Mouse (Mus musculus): ENCODE data around the gene Uhmk1. TPM values are rescaled to one million over a fixed set of nuclear protein-coding genes. Genes with fewer than 3 reads are reported as not detected.

Uhmk1 gene
- polyA plus RNA-seq, 1 experiment = 8.7 TPM

- Histone ChIP-seq H3K27me3 (ENCODE audit: control insufficient read depth, insufficient read depth, insufficient read length) (no peaks in the 10 kb centered on the region), H3K4me3 (ENCODE audit: insufficient read depth, poor library complexity, severe bottlenecking) (no peak overlapping the region), H3K79me2 (ENCODE audit: control insufficient read depth, insufficient read depth) (no peaks in the 10 kb centered on the region), H3K79me3 (ENCODE audit: low read depth) (no peaks in the 10 kb centered on the region), H3ac (ENCODE audit: control insufficient read depth, insufficient read length, low read depth) (no peak overlapping the region), H3K36me3 (ENCODE audit: control insufficient read depth, insufficient read depth) (peaks cover 29% of the 10 kb centered on the region)
- no peak for TF ChIP-seq MAX (IDR thresholded peaks at IDR 0.05)
- no peak for TF ChIP-seq CEBPB (IDR thresholded peaks at IDR 0.05; ENCODE audit: low read depth)
- TF ChIP-seq USF1 (IDR thresholded peaks at IDR 0.05; ENCODE audit: low read depth) = no peak
- TF ChIP-seq MYOG (IDR thresholded peaks at IDR 0.05; ENCODE audit: control insufficient read depth, extremely low read depth, insufficient read length) = no peak
- no peak for TF ChIP-seq CTCF (IDR thresholded peaks at IDR 0.05; ENCODE audit: control insufficient read depth, insufficient read depth, insufficient read length)
- no peak for TF ChIP-seq FOSL1 (IDR thresholded peaks at IDR 0.05; ENCODE audit: insufficient read depth, low read length, poor library complexity, severe bottlenecking)
- no peak for TF ChIP-seq MYOD1 (IDR thresholded peaks at IDR 0.05; ENCODE audit: control insufficient read depth, insufficient read length, low read depth)
Observed at GRCm38 (mm10) chr1:170153986-170154385, 61.2 kb downstream of the Uhmk1 start.

DNA sequence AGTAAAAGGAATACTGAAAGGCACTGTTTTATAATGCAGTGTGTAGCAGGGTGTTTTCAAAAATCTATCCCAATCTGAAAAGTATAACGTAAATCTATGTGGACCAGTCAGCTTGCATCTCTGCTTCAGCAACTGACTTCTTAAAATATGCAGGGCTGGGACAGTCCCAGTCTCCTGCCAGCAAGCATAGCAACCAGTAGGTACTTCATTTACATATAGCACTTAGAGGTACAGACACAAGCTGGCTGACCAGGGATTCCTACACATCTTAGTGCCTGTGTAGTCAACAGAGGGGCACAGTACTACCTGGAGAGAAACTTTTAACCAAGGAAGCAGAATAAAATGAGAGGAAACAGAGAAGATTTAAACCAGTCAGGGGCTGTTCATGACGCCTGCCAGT lies 62.6 kb downstream of the Uhmk1 start:
- Histone ChIP-seq H3K36me3 (ENCODE audit: control insufficient read depth, insufficient read depth) (peaks cover 35% of the 10 kb centered on the region), H3K79me2 (ENCODE audit: control insufficient read depth, insufficient read depth) (no peaks in the 10 kb centered on the region), H3K79me3 (ENCODE audit: low read depth) (no peaks in the 10 kb centered on the region), H3K4me3 (ENCODE audit: insufficient read depth, poor library complexity, severe bottlenecking) (no peak overlapping the region), H3K27me3 (ENCODE audit: control insufficient read depth, insufficient read depth, insufficient read length) (no peaks in the 10 kb centered on the region), H3ac (ENCODE audit: control insufficient read depth, insufficient read length, low read depth) (no peak overlapping the region)
- TF ChIP-seq FOSL1 (IDR thresholded peaks at IDR 0.05; ENCODE audit: insufficient read depth, low read length, poor library complexity, severe bottlenecking) (no peak), MYOG (IDR thresholded peaks at IDR 0.05; ENCODE audit: control insufficient read depth, extremely low read depth, insufficient read length) (no peak), CTCF (IDR thresholded peaks at IDR 0.05; ENCODE audit: control insufficient read depth, insufficient read depth, insufficient read length) (no peak), MAX (IDR thresholded peaks at IDR 0.05) (no peak), USF1 (IDR thresholded peaks at IDR 0.05; ENCODE audit: low read depth) (no peak)

DNA sequence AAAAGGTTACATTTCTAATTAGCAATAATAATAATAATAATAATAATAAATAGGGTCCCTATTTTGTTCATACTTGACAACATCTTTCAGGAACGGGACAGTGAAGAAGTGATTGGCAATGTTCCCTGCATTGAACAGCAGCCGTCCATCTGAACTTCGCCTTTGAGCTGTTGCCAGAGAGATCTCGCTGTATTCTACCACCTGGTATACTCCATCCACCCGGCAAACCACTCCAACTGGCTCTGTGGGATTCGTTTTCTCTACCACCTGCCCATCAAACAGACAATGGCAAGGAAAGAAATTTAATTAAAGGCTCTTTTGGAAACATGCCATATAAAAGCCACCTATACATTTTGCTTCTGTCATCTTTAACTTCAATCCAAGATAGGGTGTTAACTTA lies 64.3 kb downstream of the Uhmk1 start:
- TF ChIP-seq USF1 (IDR thresholded peaks at IDR 0.05; ENCODE audit: low read depth) (no peak), MYOD1 (IDR thresholded peaks at IDR 0.05; ENCODE audit: control insufficient read depth, insufficient read length, low read depth) (no peak), MAX (IDR thresholded peaks at IDR 0.05) (no peak), FOSL1 (IDR thresholded peaks at IDR 0.05; ENCODE audit: insufficient read depth, low read length, poor library complexity, severe bottlenecking) (no peak), MYOG (IDR thresholded peaks at IDR 0.05; ENCODE audit: control insufficient read depth, extremely low read depth, insufficient read length) (no peak), CEBPB (IDR thresholded peaks at IDR 0.05; ENCODE audit: low read depth) (no peak), CTCF (IDR thresholded peaks at IDR 0.05; ENCODE audit: control insufficient read depth, insufficient read depth, insufficient read length) (no peak)
- H3K79me2 ChIP-seq (ENCODE audit: control insufficient read depth, insufficient read depth) = no peaks in the 10 kb centered on the region
- no peaks in the 10 kb centered on the region for H3K27me3 ChIP-seq (ENCODE audit: control insufficient read depth, insufficient read depth, insufficient read length)
- H3ac ChIP-seq (ENCODE audit: control insufficient read depth, insufficient read length, low read depth) = no peak overlapping the region
- peaks cover 44% of the 10 kb centered on the region for H3K36me3 ChIP-seq (ENCODE audit: control insufficient read depth, insufficient read depth)
- H3K4me3 ChIP-seq (ENCODE audit: insufficient read depth, poor library complexity, severe bottlenecking) = no peak overlapping the region
- H3K79me3 ChIP-seq (ENCODE audit: low read depth) = no peaks in the 10 kb centered on the region

GRCm38 (mm10) chr1:170149756-170150155 lies 65.4 kb downstream of the Uhmk1 start:
- no peak overlapping the region for H3K4me3 ChIP-seq (ENCODE audit: insufficient read depth, poor library complexity, severe bottlenecking)
- no peaks in the 10 kb centered on the region for H3K79me2 ChIP-seq (ENCODE audit: control insufficient read depth, insufficient read depth)
- no peak for TF ChIP-seq MYOG (IDR thresholded peaks at IDR 0.05; ENCODE audit: control insufficient read depth, extremely low read depth, insufficient read length)
- TF ChIP-seq MYOD1 (IDR thresholded peaks at IDR 0.05; ENCODE audit: control insufficient read depth, insufficient read length, low read depth) = no peak
- TF ChIP-seq USF1 (IDR thresholded peaks at IDR 0.05; ENCODE audit: low read depth) = no peak
- H3ac ChIP-seq (ENCODE audit: control insufficient read depth, insufficient read length, low read depth) = no peak overlapping the region
- peaks cover 45% of the 10 kb centered on the region for H3K36me3 ChIP-seq (ENCODE audit: control insufficient read depth, insufficient read depth)
- H3K79me3 ChIP-seq (ENCODE audit: low read depth) = no peaks in the 10 kb centered on the region
- H3K27me3 ChIP-seq (ENCODE audit: control insufficient read depth, insufficient read depth, insufficient read length) = no peaks in the 10 kb centered on the region

- Histone ChIP-seq H3K79me2 (ENCODE audit: control insufficient read depth, insufficient read depth) (no peaks in the 10 kb centered on the region), H3K4me3 (ENCODE audit: insufficient read depth, poor library complexity, severe bottlenecking) (no peak overlapping the region), H3K36me3 (ENCODE audit: control insufficient read depth, insufficient read depth) (peaks cover 48% of the 10 kb centered on the region), H3K79me3 (ENCODE audit: low read depth) (no peaks in the 10 kb centered on the region), H3ac (ENCODE audit: control insufficient read depth, insufficient read length, low read depth) (no peak overlapping the region), H3K27me3 (ENCODE audit: control insufficient read depth, insufficient read depth, insufficient read length) (no peaks in the 10 kb centered on the region)
- TF ChIP-seq USF1 (IDR thresholded peaks at IDR 0.05; ENCODE audit: low read depth) (no peak), MYOD1 (IDR thresholded peaks at IDR 0.05; ENCODE audit: control insufficient read depth, insufficient read length, low read depth) (no peak), FOSL1 (IDR thresholded peaks at IDR 0.05; ENCODE audit: insufficient read depth, low read length, poor library complexity, severe bottlenecking) (no peak), MAX (IDR thresholded peaks at IDR 0.05) (no peak), CEBPB (IDR thresholded peaks at IDR 0.05; ENCODE audit: low read depth) (no peak), MYOG (IDR thresholded peaks at IDR 0.05; ENCODE audit: control insufficient read depth, extremely low read depth, insufficient read length) (no peak)
Observed at GRCm38 (mm10) chr1:170148536-170148935, 66.7 kb downstream of the Uhmk1 start.

GRCm38 (mm10) chr1:170147651-170148448 lies 67.3 kb downstream of the Uhmk1 start:
- TF ChIP-seq MAX (IDR thresholded peaks at IDR 0.05) (no peak), CTCF (IDR thresholded peaks at IDR 0.05; ENCODE audit: control insufficient read depth, insufficient read depth, insufficient read length) (no peak), MYOD1 (IDR thresholded peaks at IDR 0.05; ENCODE audit: control insufficient read depth, insufficient read length, low read depth) (no peak), USF1 (IDR thresholded peaks at IDR 0.05; ENCODE audit: low read depth) (no peak), MYOG (IDR thresholded peaks at IDR 0.05; ENCODE audit: control insufficient read depth, extremely low read depth, insufficient read length) (no peak), CEBPB (IDR thresholded peaks at IDR 0.05; ENCODE audit: low read depth) (no peak), FOSL1 (IDR thresholded peaks at IDR 0.05; ENCODE audit: insufficient read depth, low read length, poor library complexity, severe bottlenecking) (no peak)
- Histone ChIP-seq H3K4me3 (ENCODE audit: insufficient read depth, poor library complexity, severe bottlenecking) (no peak overlapping the region), H3K79me3 (ENCODE audit: low read depth) (no peaks in the 10 kb centered on the region), H3ac (ENCODE audit: control insufficient read depth, insufficient read length, low read depth) (no peak overlapping the region), H3K79me2 (ENCODE audit: control insufficient read depth, insufficient read depth) (no peaks in the 10 kb centered on the region), H3K36me3 (ENCODE audit: control insufficient read depth, insufficient read depth) (peaks cover 50% of the 10 kb centered on the region), H3K27me3 (ENCODE audit: control insufficient read depth, insufficient read depth, insufficient read length) (no peaks in the 10 kb centered on the region)

All from C2C12 (cell line).